Mouse (Mus musculus) embryonic facial prominence, embryonic 15.5 days (tissue): ENCODE measurements at regions not wholly inside any gene's neighbourhood (a gene's known extent, or its start where the extent isn't known, plus 50 kb on each side); places are given as distances from the start of the nearest gene placed in this dataset.
A peak's percentile ranks its signal among the peaks of the same experiment; 100 is the strongest.

Source experiments
- ATAC-seq: fragments of 200-750 bp; cut with Nextera tagmentation; 2 replicates; pipeline ENCODE4 v1.8.0; 2017; ENCODE audit warnings: low read depth, moderate TSS enrichment; ENCODE audit not compliant: insufficient number of reproducible peaks, low FRiP score, low TSS enrichment
- H3K27ac ChIP-seq: fragments of 300-500 bp; sonication (generic); replicated peaks from 2 replicates; pipeline ENCODE4 v1.5.1; 2015; ENCODE audit warnings: mild to moderate bottlenecking, inconsistent platforms
- H3K27me3 ChIP-seq: fragments of 300-500 bp; sonication (generic); 2 replicates; pipeline ENCODE4 v1.6.1; 2015; ENCODE audit warnings: inconsistent platforms
- H3K36me3 ChIP-seq: fragments of 300-500 bp; sonication (generic); 2 replicates; pipeline ENCODE4 v1.6.1; 2015; ENCODE audit warnings: mild to moderate bottlenecking, inconsistent platforms
- H3K4me1 ChIP-seq: fragments of 300-500 bp; sonication (generic); 2 replicates; pipeline ENCODE4 v1.6.1; 2015; ENCODE audit warnings: inconsistent platforms
- H3K4me2 ChIP-seq: fragments of 300-500 bp; sonication (generic); replicated peaks from 2 replicates; pipeline ENCODE4 v1.6.1; 2015; ENCODE audit warnings: mild to moderate bottlenecking, inconsistent platforms
- H3K4me3 ChIP-seq: fragments of 300-500 bp; sonication (generic); replicated peaks from 2 replicates; pipeline ENCODE4 v1.5.1; 2015; ENCODE audit warnings: mild to moderate bottlenecking, inconsistent platforms
- H3K9ac ChIP-seq: fragments of 300-500 bp; sonication (generic); 2 replicates; pipeline ENCODE4 v1.6.1; 2015; ENCODE audit warnings: inconsistent platforms
- H3K9me3 ChIP-seq: fragments of 300-500 bp; sonication (generic); replicated peaks from 2 replicates; pipeline ENCODE4 v1.6.1; 2016; ENCODE audit warnings: inconsistent platforms
- WGBS: fragments of 180-500 bp; shearing (Covaris S2); methylation state at CpG from one replicate; pipeline ENCODE4 v1.1.7; 2015; 5-methylcytosine and 5-hydroxymethylcytosine counted together

GRCm38 (mm10) chr8:103530903-103531302 lies 570.5 kb upstream of the Cdh5 start:
- H3K9me3 ChIP-seq: no peaks in the 10 kb centered on the region
- H3K4me1 ChIP-seq: no peaks in the 10 kb centered on the region
- H3K4me3 ChIP-seq: no peak overlapping the region
- no peak overlapping the region for H3K4me2 ChIP-seq
- H3K27me3 ChIP-seq: no peaks in the 10 kb centered on the region
- no peak overlapping the region for H3K9ac ChIP-seq
- H3K27ac ChIP-seq: no peak overlapping the region
- WGBS: 76% methylated on average over 4 of the region's 4 CpGs
- no peak for ATAC-seq
- H3K36me3 ChIP-seq: no peaks in the 10 kb centered on the region

- H3K9ac ChIP-seq: no peak overlapping the region
- H3K36me3 ChIP-seq: no peaks in the 10 kb centered on the region
- H3K9me3 ChIP-seq: no peaks in the 10 kb centered on the region
- H3K4me1 ChIP-seq: no peaks in the 10 kb centered on the region
- ATAC-seq: no peak
- H3K27ac ChIP-seq: no peak overlapping the region
- 83% methylated on average over 4 of the region's 4 CpGs for WGBS
- H3K27me3 ChIP-seq: no peaks in the 10 kb centered on the region
- H3K4me2 ChIP-seq: no peak overlapping the region
- no peak overlapping the region for H3K4me3 ChIP-seq
These were observed 566.5 kb upstream of the Cdh5 start for GRCm38 (mm10) chr8:103534971-103535370.

- Histone ChIP-seq H3K27ac (no peak overlapping the region), H3K36me3 (no peaks in the 10 kb centered on the region), H3K9me3 (no peaks in the 10 kb centered on the region), H3K4me2 (no peak overlapping the region), H3K4me3 (no peak overlapping the region), H3K27me3 (no peaks in the 10 kb centered on the region), H3K4me1 (no peaks in the 10 kb centered on the region), H3K9ac (no peak overlapping the region)
- 59% methylated on average over 2 of the region's 2 CpGs for WGBS
- ATAC-seq: no peak
These were observed 564.6 kb upstream of the Cdh5 start for GRCm38 (mm10) chr8:103536856-103537255.

GRCm38 (mm10) chr8:103541954-103542353 lies 559.5 kb upstream of the Cdh5 start:
- WGBS: 72% methylated on average over 2 of the region's 2 CpGs
- Histone ChIP-seq H3K27ac (no peak overlapping the region), H3K9ac (no peak overlapping the region), H3K27me3 (no peaks in the 10 kb centered on the region), H3K4me3 (no peak overlapping the region), H3K36me3 (no peaks in the 10 kb centered on the region), H3K4me1 (no peaks in the 10 kb centered on the region), H3K4me2 (no peak overlapping the region), H3K9me3 (no peaks in the 10 kb centered on the region)
- ATAC-seq: no peak

- Histone ChIP-seq H3K27ac (no peak overlapping the region), H3K36me3 (no peaks in the 10 kb centered on the region), H3K4me3 (no peak overlapping the region), H3K4me1 (no peaks in the 10 kb centered on the region; the same call in 1 of the 2 replicates), H3K27me3 (no peaks in the 10 kb centered on the region), H3K4me2 (no peak overlapping the region), H3K9me3 (no peaks in the 10 kb centered on the region), H3K9ac (no peak overlapping the region)
- 66% methylated on average over 8 of the region's 8 CpGs for WGBS
- no peak for ATAC-seq
These were observed 549.4 kb upstream of the Cdh5 start for GRCm38 (mm10) chr8:103551916-103552535.

GRCm38 (mm10) chr8:103561606-103562005 lies 539.8 kb upstream of the Cdh5 start:
- Histone ChIP-seq H3K9me3 (no peaks in the 10 kb centered on the region), H3K4me3 (no peak overlapping the region), H3K27me3 (no peaks in the 10 kb centered on the region), H3K36me3 (no peaks in the 10 kb centered on the region), H3K4me1 (no peaks in the 10 kb centered on the region), H3K9ac (no peak overlapping the region), H3K4me2 (no peak overlapping the region), H3K27ac (no peak overlapping the region)
- 76% methylated on average over 2 of the region's 2 CpGs for WGBS
- no peak for ATAC-seq

- H3K4me1 ChIP-seq: no peaks in the 10 kb centered on the region
- no peak overlapping the region for H3K4me3 ChIP-seq
- H3K4me2 ChIP-seq: no peak overlapping the region
- no peak overlapping the region for H3K27ac ChIP-seq
- H3K9ac ChIP-seq: no peak overlapping the region
- 82% methylated on average over 11 of the region's 11 CpGs for WGBS
- ATAC-seq: no peak
- no peaks in the 10 kb centered on the region for H3K27me3 ChIP-seq
- H3K9me3 ChIP-seq: no peaks in the 10 kb centered on the region; the same call in 1 of the 2 replicates
- no peaks in the 10 kb centered on the region for H3K36me3 ChIP-seq
These were observed 530.5 kb upstream of the Cdh5 start for GRCm38 (mm10) chr8:103570864-103571425.

- Histone ChIP-seq H3K4me3 (no peak overlapping the region), H3K9ac (no peak overlapping the region), H3K4me2 (no peak overlapping the region), H3K4me1 (0 out of 2 replicates have a peak, but pooled peaks cover 3% of the 10 kb centered on the region), H3K27ac (no peak overlapping the region), H3K27me3 (no peaks in the 10 kb centered on the region), H3K36me3 (no peaks in the 10 kb centered on the region), H3K9me3 (no peaks in the 10 kb centered on the region)
- 88% methylated on average over 3 of the region's 3 CpGs for WGBS
- no peak for ATAC-seq
These were observed 524.3 kb upstream of the Cdh5 start for GRCm38 (mm10) chr8:103577147-103577546.

GRCm38 (mm10) chr8:103578006-103578405 lies 523.4 kb upstream of the Cdh5 start:
- peaks cover 10% of the 10 kb centered on the region; the same call in 1 of the 2 replicates for H3K4me1 ChIP-seq
- no peaks in the 10 kb centered on the region for H3K27me3 ChIP-seq
- H3K4me2 ChIP-seq: no peak overlapping the region
- ATAC-seq: no peak
- no peak overlapping the region for H3K9ac ChIP-seq
- H3K4me3 ChIP-seq: no peak overlapping the region
- H3K9me3 ChIP-seq: no peaks in the 10 kb centered on the region
- H3K36me3 ChIP-seq: no peaks in the 10 kb centered on the region
- no peak overlapping the region for H3K27ac ChIP-seq
- WGBS: 87% methylated on average over 6 of the region's 6 CpGs

- H3K27me3 ChIP-seq: no peaks in the 10 kb centered on the region
- no peaks in the 10 kb centered on the region for H3K4me1 ChIP-seq
- H3K4me3 ChIP-seq: no peak overlapping the region
- ATAC-seq: no peak
- WGBS: 92% methylated on average over 6 of the region's 6 CpGs
- no peaks in the 10 kb centered on the region for H3K36me3 ChIP-seq
- no peak overlapping the region for H3K9ac ChIP-seq
- no peaks in the 10 kb centered on the region for H3K9me3 ChIP-seq
- H3K4me2 ChIP-seq: no peak overlapping the region
- no peak overlapping the region for H3K27ac ChIP-seq
These were observed 493.1 kb upstream of the Cdh5 start for GRCm38 (mm10) chr8:103608291-103608690.

- ATAC-seq: peak; percentile 51; the same call in 1 of the 2 replicates
These were observed 477.5 kb upstream of the Cdh5 start for GRCm38 (mm10) chr8:103623781-103624434.

More at GRCm38 (mm10) chr8:103623781-103624434, 477.5 kb upstream of the Cdh5 start:
- Histone ChIP-seq H3K9me3 (no peaks in the 10 kb centered on the region), H3K9ac (no peak overlapping the region), H3K4me3 (no peak overlapping the region), H3K36me3 (no peaks in the 10 kb centered on the region), H3K4me2 (no peak overlapping the region), H3K27me3 (no peaks in the 10 kb centered on the region), H3K4me1 (no peaks in the 10 kb centered on the region), H3K27ac (no peak overlapping the region)
- WGBS: 40% methylated on average over 3 of the region's 3 CpGs
